Mouse (Mus musculus): ENCODE data around the gene Bloc1s4.

- TF ChIP-seq CTCF (IDR thresholded peaks at IDR 0.05; ENCODE audit: borderline replicate concordance, extremely low read depth, insufficient read depth, insufficient read length) (no peak), POLR2A (IDR thresholded peaks at IDR 0.05; ENCODE audit: borderline replicate concordance, extremely low read depth, insufficient read depth, insufficient read length, poor library complexity, severe bottlenecking) (no peak)
Observed at GRCm38 (mm10) chr5:36730689-36731088, 17.8 kb downstream of the Bloc1s4 start.

Measured in brain, embryonic 14.5 days (tissue).